Mouse (Mus musculus) embryonic facial prominence, embryonic 12.5 days (tissue): ENCODE results near the gene Wfdc2. TPM values are rescaled to one million over a fixed set of nuclear protein-coding genes. Genes with fewer than 3 reads are reported as not detected.
A peak's percentile ranks its signal among the peaks of the same experiment; 100 is the strongest.

Source experiments
- ATAC-seq: fragments of 200-750 bp; cut with Nextera tagmentation; 2 replicates; pipeline ENCODE4 v1.8.0; 2017; ENCODE audit not compliant: insufficient number of reproducible peaks, insufficient read depth, low FRiP score, low TSS enrichment
- H3K27ac ChIP-seq: fragments of 300-500 bp; sonication (generic); 2 replicates; pipeline ENCODE4 v1.5.1; 2016; ENCODE audit warnings: mild to moderate bottlenecking
- H3K27me3 ChIP-seq: fragments of 300-500 bp; sonication (generic); 2 replicates; pipeline ENCODE4 v1.6.1; 2016; ENCODE audit warnings: mild to moderate bottlenecking, moderate library complexity
- H3K36me3 ChIP-seq: fragments of 300-500 bp; sonication (generic); 2 replicates; pipeline ENCODE4 v1.6.1; 2016; ENCODE audit warnings: mild to moderate bottlenecking
- H3K4me1 ChIP-seq: fragments of 300-500 bp; sonication (generic); 2 replicates; pipeline ENCODE4 v1.6.1; 2016
- H3K4me2 ChIP-seq: fragments of 300-500 bp; sonication (generic); replicated peaks from 2 replicates; pipeline ENCODE4 v1.6.1; 2016; ENCODE audit warnings: mild to moderate bottlenecking, moderate library complexity
- H3K4me3 ChIP-seq: fragments of 300-500 bp; sonication (generic); 2 replicates; pipeline ENCODE4 v1.5.1; 2016; ENCODE audit warnings: mild to moderate bottlenecking
- H3K9ac ChIP-seq: fragments of 300-500 bp; sonication (generic); 2 replicates; pipeline ENCODE4 v1.6.1; 2016; ENCODE audit warnings: mild to moderate bottlenecking, moderate library complexity
- H3K9me3 ChIP-seq: fragments of 300-500 bp; sonication (generic); 2 replicates; pipeline ENCODE4 v1.6.1; 2016; ENCODE audit warnings: mild to moderate bottlenecking, moderate library complexity
- WGBS: fragments of 180-500 bp; shearing (Covaris S2); methylation state at CpG from one replicate; pipeline ENCODE4 v1.1.7; 2016; 5-methylcytosine and 5-hydroxymethylcytosine counted together
- polyA plus RNA-seq: library from polyadenylated mRNA; unstranded; fragments of >200 nt; fragmentation: Nextera tagmentation; extraction: Ambion mirVana; gene quantifications from 2 replicates; pipeline ENCODE4 v1.2.1, GENCODE M21; 2016

Gene Wfdc2
- 49.9 and 59.6 TPM in 2 replicates for polyA plus RNA-seq

- Histone ChIP-seq H3K4me3 (peak within 1 kb of the TSS; percentile 44), H3K9ac (peak within 1 kb of the TSS; percentile 69), H3K4me1 (peaks cover 18% of the 10 kb centered on the region), H3K4me2 (peak within 1 kb of the TSS; percentile 92), H3K27ac (peak within 1 kb of the TSS; percentile 63), H3K9me3 (no peaks in the 10 kb centered on the region), H3K36me3 (peaks cover 3% of the 10 kb centered on the region; the same call in 1 of the 2 replicates), H3K27me3 (0 out of 2 replicates have a peak, but pooled peaks cover 3% of the 10 kb centered on the region)
- 3% methylated on average over 24 of the region's 24 CpGs for WGBS
- no peak for ATAC-seq
Measured at GRCm38 (mm10) chr2:164562391-164563188, at the start of gene Wfdc2. Gene Wfdc2, plus strand, starts transcription at chr2:164562413.

GRCm38 (mm10) chr2:164513389-164513788 lies 48.8 kb upstream of the Wfdc2 start:
- Histone ChIP-seq H3K9ac (no peak overlapping the region), H3K4me2 (no peak overlapping the region), H3K36me3 (no peaks in the 10 kb centered on the region), H3K4me1 (no peaks in the 10 kb centered on the region), H3K9me3 (no peaks in the 10 kb centered on the region), H3K4me3 (no peak overlapping the region), H3K27ac (0 out of 2 replicates have a peak overlapping the region, but pooled peaks have one; percentile 13), H3K27me3 (no peaks in the 10 kb centered on the region)
- WGBS, result 73% methylated on average over 8 of the region's 8 CpGs
- no peak for ATAC-seq

DNA sequence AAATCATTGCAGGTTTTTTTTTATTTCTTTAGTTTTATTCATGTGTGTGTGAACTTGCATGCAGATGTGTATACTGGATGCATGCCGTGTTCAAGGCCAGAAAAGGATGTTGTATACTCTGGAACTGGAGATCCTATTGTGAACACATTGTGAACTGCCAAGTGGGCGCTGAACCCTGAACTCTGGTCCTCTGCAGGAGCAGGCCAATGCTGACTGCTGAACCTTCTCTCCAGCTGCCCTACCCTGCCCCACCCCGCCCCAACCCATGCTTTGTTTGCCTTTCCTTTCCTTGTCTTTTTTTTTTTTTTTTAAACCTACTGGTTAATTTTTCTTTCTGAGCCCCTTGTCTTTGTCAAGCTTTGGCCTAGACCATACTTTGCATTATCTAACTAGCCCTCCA lies 47.3 kb upstream of the Wfdc2 start:
- Histone ChIP-seq H3K9me3 (no peaks in the 10 kb centered on the region), H3K27ac (no peak overlapping the region), H3K27me3 (no peaks in the 10 kb centered on the region), H3K4me2 (no peak overlapping the region), H3K4me1 (no peaks in the 10 kb centered on the region), H3K36me3 (no peaks in the 10 kb centered on the region), H3K9ac (no peak overlapping the region), H3K4me3 (no peak overlapping the region)
- ATAC-seq, result no peak
- WGBS, result 77% methylated on average over 3 of the region's 3 CpGs

DNA sequence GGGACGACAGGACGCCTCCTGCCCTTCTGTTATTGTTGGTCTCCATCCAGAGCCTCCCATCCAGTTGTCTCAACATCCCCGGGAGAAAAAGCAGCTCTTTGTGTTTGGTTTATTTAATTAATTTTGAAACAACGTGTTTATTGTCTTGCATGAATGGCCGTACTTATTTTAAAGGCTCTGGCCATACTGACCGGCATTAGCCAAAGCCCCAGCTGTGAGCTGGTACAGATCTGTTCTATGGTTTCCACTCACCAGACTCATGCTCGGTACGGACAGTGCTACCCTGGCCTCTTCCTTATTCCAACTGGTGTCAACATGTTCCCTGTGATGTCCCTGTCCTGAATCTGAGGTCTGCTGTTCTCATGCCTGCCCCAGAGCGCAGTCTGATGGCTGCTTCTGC lies 46.3 kb upstream of the Wfdc2 start:
- Histone ChIP-seq H3K4me1 (no peaks in the 10 kb centered on the region), H3K4me3 (no peak overlapping the region), H3K27ac (no peak overlapping the region), H3K4me2 (no peak overlapping the region), H3K27me3 (no peaks in the 10 kb centered on the region), H3K36me3 (no peaks in the 10 kb centered on the region), H3K9ac (no peak overlapping the region), H3K9me3 (no peaks in the 10 kb centered on the region)
- no peak for ATAC-seq
- 71% methylated on average over 9 of the region's 9 CpGs for WGBS

- 77% methylated on average over 11 of the region's 11 CpGs for WGBS
- Histone ChIP-seq H3K27me3 (no peaks in the 10 kb centered on the region), H3K4me3 (no peak overlapping the region), H3K4me2 (no peak overlapping the region), H3K36me3 (no peaks in the 10 kb centered on the region), H3K9me3 (no peaks in the 10 kb centered on the region), H3K9ac (no peak overlapping the region), H3K4me1 (no peaks in the 10 kb centered on the region), H3K27ac (no peak overlapping the region)
- no peak for ATAC-seq
Measured at GRCm38 (mm10) chr2:164516592-164516991, 45.6 kb upstream of the Wfdc2 start.

GRCm38 (mm10) chr2:164517485-164518221 lies 44.6 kb upstream of the Wfdc2 start:
- H3K4me1 ChIP-seq, result peaks cover 3% of the 10 kb centered on the region; the same call in 1 of the 2 replicates
- no peaks in the 10 kb centered on the region for H3K27me3 ChIP-seq
- H3K9me3 ChIP-seq, result no peaks in the 10 kb centered on the region
- H3K4me3 ChIP-seq, result no peak overlapping the region
- no peak for ATAC-seq
- no peaks in the 10 kb centered on the region for H3K36me3 ChIP-seq
- peak overlapping the region; percentile 63; the same call in 1 of the 2 replicates for H3K27ac ChIP-seq
- no peak overlapping the region for H3K4me2 ChIP-seq
- no peak overlapping the region for H3K9ac ChIP-seq
- WGBS, result 36% methylated on average over 9 of the region's 10 CpGs

- 54% methylated on average over 11 of the region's 11 CpGs for WGBS
- no peak for ATAC-seq
- Histone ChIP-seq H3K4me3 (no peak overlapping the region), H3K9me3 (no peaks in the 10 kb centered on the region), H3K9ac (no peak overlapping the region), H3K36me3 (no peaks in the 10 kb centered on the region), H3K4me2 (no peak overlapping the region), H3K27ac (peak overlapping the region; percentile 63; the same call in 1 of the 2 replicates), H3K27me3 (no peaks in the 10 kb centered on the region), H3K4me1 (peaks cover 3% of the 10 kb centered on the region; the same call in 1 of the 2 replicates)
Measured at GRCm38 (mm10) chr2:164518266-164519170, 43.7 kb upstream of the Wfdc2 start.

GRCm38 (mm10) chr2:164519171-164519526 lies 43.1 kb upstream of the Wfdc2 start:
- no peaks in the 10 kb centered on the region for H3K36me3 ChIP-seq
- WGBS, result 78% methylated on average over 6 of the region's 6 CpGs
- no peak for ATAC-seq
- H3K4me3 ChIP-seq, result no peak overlapping the region
- H3K4me2 ChIP-seq, result no peak overlapping the region
- no peak overlapping the region for H3K27ac ChIP-seq
- no peak overlapping the region for H3K9ac ChIP-seq
- H3K27me3 ChIP-seq, result no peaks in the 10 kb centered on the region
- H3K9me3 ChIP-seq, result no peaks in the 10 kb centered on the region
- H3K4me1 ChIP-seq, result peaks cover 3% of the 10 kb centered on the region; the same call in 1 of the 2 replicates

- Histone ChIP-seq H3K27me3 (no peaks in the 10 kb centered on the region), H3K4me2 (no peak overlapping the region), H3K27ac (no peak overlapping the region), H3K9me3 (no peaks in the 10 kb centered on the region), H3K4me3 (no peak overlapping the region), H3K4me1 (peaks cover 3% of the 10 kb centered on the region; the same call in 1 of the 2 replicates), H3K9ac (no peak overlapping the region), H3K36me3 (no peaks in the 10 kb centered on the region)
- 16% methylated on average over 3 of the region's 3 CpGs for WGBS
- no peak for ATAC-seq
Measured at GRCm38 (mm10) chr2:164520782-164521181, 41.4 kb upstream of the Wfdc2 start.

DNA sequence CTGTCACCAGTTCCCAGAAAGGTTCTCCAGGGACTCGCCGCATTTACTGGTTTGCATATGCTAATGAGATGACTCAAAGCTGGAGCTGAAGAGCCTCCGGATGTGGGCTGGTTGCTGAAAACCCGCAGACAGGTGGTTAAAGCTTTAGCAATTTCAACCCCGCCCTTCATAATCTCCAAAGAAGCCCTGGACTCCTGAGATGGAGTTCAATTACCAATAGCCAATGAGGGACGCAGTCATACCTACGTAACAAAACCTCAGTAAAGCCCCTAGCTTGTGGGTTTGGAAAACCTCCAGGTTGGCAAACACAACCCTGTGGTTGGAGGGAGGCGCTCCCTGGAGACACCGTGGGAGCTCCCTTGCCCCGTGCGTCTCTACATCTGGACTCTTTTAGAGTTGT lies 40.4 kb upstream of the Wfdc2 start:
- 13% methylated on average over 11 of the region's 11 CpGs for WGBS
- Histone ChIP-seq H3K9me3 (peaks cover 5% of the 10 kb centered on the region; the same call in 1 of the 2 replicates), H3K36me3 (no peaks in the 10 kb centered on the region), H3K4me3 (no peak overlapping the region), H3K9ac (no peak overlapping the region), H3K27me3 (no peaks in the 10 kb centered on the region), H3K4me2 (peak overlapping the region; percentile 14; the same call in 1 of the 2 replicates), H3K4me1 (peaks cover 3% of the 10 kb centered on the region; the same call in 1 of the 2 replicates), H3K27ac (no peak overlapping the region)
- peak; percentile 79 for ATAC-seq

DNA sequence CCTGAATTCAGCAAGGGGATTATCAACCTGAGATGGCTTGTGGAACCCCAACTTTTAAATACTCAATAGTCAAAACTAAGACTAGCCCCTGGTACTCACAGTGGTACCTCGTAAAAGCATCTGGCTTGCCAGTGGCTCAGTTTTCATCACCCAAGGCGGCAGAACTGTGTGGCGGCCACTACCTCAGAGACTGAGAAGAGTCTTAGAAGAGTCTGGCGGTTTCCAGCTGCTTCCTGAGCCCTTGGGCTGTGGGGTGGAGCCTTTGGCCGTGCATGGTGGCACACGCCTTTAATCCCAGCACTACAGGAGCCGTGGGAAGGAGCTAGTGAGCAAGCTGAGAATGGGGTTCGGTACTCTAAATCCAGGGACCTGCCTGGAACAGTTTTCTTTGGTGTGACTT lies 39.9 kb upstream of the Wfdc2 start:
- 16% methylated on average over 8 of the region's 8 CpGs for WGBS
- ATAC-seq, result no peak
- H3K27ac ChIP-seq, result no peak overlapping the region
- no peak overlapping the region for H3K4me3 ChIP-seq
- H3K4me2 ChIP-seq, result no peak overlapping the region
- H3K9ac ChIP-seq, result no peak overlapping the region
- peaks cover 3% of the 10 kb centered on the region; the same call in 1 of the 2 replicates for H3K4me1 ChIP-seq
- H3K9me3 ChIP-seq, result peaks cover 6% of the 10 kb centered on the region; the same call in 1 of the 2 replicates
- no peaks in the 10 kb centered on the region for H3K36me3 ChIP-seq
- no peaks in the 10 kb centered on the region for H3K27me3 ChIP-seq
